Mouse (Mus musculus) olfactory bulb, adult 2 months (tissue): ENCODE results near the gene Ankrd42. TPM values are rescaled to one million over a fixed set of nuclear protein-coding genes. Genes with fewer than 3 reads are reported as not detected.

Source experiments
- H3K27ac ChIP-seq: fragments of 200-500 bp; 2 replicates; pipeline ENCODE4 v1.5.1; 2012; ENCODE audit warnings: low read depth, low read length; ENCODE audit not compliant: insufficient read depth
- H3K4me1 ChIP-seq: fragments of 200-500 bp; 2 replicates; pipeline ENCODE4 v1.6.1; 2012; ENCODE audit warnings: low read length; ENCODE audit not compliant: control insufficient read depth, insufficient read depth
- H3K4me3 ChIP-seq: fragments of 200-500 bp; 2 replicates; pipeline ENCODE4 v1.5.1; 2012; ENCODE audit warnings: mild to moderate bottlenecking, low read depth, low read length, moderate library complexity; ENCODE audit not compliant: insufficient read depth
- CTCF ChIP-seq: fragments of 200-500 bp; IDR thresholded peaks from 2 replicates; pipeline ENCODE4 v1.5.1; 2012; ENCODE audit warnings: low read depth, mild to moderate bottlenecking, low read length, moderate library complexity; ENCODE audit not compliant: insufficient read depth
- POLR2A ChIP-seq: fragments of 200-500 bp; IDR thresholded peaks from 2 replicates; pipeline ENCODE4 v1.6.1; 2012; ENCODE audit warnings: mild to moderate bottlenecking, low read depth, low read length, moderate library complexity; ENCODE audit not compliant: insufficient read depth
- WGBS: fragments of 180-500 bp; shearing (Covaris S2); methylation state at CpG from one replicate; pipeline ENCODE4 v1.1.7; 2018; 5-methylcytosine and 5-hydroxymethylcytosine counted together
- polyA plus RNA-seq: library from polyadenylated mRNA; stranded (reverse); fragments of >200 nt; gene quantifications from 2 replicates; pipeline ENCODE4 v1.2.4, GENCODE M21; 2012; ENCODE audit warnings: low replicate concordance; ENCODE audit not compliant: missing spikeins, insufficient read depth, insufficient read length

Gene Ankrd42
- polyA plus RNA-seq, 1 experiment = not detected

- no peak overlapping the region for H3K4me3 ChIP-seq
- TF ChIP-seq POLR2A = no peak
- TF ChIP-seq CTCF = no peak
- 92% methylated on average over 7 of the region's 7 CpGs for WGBS
These were observed 47.0 kb downstream of the Ankrd42 start for GRCm38 (mm10) chr7:92589986-92590385.

DNA sequence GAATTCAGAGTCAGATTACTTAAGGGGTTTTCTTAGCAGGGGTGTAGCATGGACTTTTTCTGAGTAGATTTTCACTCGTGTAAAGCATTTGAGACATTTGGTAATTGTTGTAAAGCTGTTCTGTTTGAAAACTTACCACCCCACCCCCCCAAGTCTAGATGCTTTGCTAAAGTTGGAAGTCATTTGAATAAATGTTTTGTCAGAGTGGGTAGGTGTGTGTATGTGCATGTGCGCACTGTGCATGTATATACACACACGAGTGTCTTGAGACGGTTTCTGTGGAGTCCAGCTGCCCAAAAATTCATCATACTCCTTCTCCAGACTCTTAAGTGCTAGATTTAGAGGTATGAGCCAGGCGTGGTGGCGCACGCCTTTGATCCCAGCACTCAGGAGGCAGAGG, 53.4 kb downstream of the Ankrd42 start:
- TF ChIP-seq CTCF = no peak
- TF ChIP-seq POLR2A = no peak
- Histone ChIP-seq H3K4me3 (no peak overlapping the region), H3K27ac (no peak overlapping the region), H3K4me1 (no peaks in the 10 kb centered on the region)
- 92% methylated on average over 7 of the region's 7 CpGs for WGBS

More at GRCm38 (mm10) chr7:92589986-92590385, 47.0 kb downstream of the Ankrd42 start:
- Histone ChIP-seq H3K27ac (no peak overlapping the region), H3K4me1 (no peaks in the 10 kb centered on the region)

DNA sequence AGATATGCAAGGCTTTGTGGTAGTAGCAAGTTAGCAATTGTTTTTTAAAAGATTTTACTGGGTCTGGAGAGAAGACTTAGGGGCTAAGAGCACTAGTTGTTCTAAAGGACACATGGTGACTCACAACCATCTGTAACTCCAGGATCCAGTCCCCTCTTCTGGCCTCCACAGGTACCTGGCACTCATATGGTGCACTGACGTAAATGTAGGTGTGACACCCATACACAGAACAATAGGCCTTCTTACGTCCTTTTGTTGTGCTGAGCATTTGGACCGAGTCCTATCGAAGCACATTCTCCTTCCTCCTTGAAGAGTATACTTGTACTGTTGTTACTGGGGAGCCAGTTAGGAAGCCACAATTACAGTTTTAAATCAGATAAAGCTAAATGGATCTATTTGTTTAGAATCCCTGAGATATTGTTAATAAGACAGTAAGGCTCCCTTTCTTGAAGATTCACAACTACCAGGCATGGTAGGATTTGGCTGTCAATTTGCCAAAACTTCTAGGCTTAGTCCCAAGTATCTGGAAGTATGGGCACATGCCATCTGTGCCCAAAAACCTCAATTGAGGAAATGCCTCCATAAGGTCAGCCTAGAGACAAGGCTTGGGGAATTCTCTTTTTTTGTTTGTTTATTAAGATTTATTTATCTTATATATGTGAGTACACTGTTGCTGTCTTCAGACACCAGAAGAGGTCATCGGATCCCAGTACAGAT, 56.3 kb downstream of the Ankrd42 start:
- Histone ChIP-seq H3K4me1 (no peaks in the 10 kb centered on the region), H3K4me3 (no peak overlapping the region), H3K27ac (no peak overlapping the region)
- WGBS = 87% methylated on average over 5 of the region's 5 CpGs
- TF ChIP-seq POLR2A (no peak), CTCF (no peak)

DNA sequence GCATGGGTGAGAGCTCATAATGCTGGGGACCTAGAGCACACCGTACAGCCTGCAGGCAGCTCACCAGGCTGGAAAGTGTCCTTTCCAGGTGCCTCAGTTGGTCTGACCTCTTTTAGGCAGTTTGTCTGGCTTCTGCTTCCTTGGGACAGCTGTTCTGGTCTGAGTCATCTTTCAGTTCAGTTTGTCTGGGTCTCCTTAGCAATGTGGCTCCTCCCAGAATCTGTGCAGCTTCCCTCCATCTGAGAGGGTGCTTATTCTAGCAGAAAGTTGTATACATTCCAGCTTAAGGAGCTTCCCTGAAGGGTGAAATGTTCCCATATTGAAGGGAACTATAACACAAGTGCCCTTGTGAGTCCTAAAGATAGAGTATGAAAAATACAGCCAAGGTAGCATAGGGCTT, 70.2 kb downstream of the Ankrd42 start:
- no peak overlapping the region for H3K4me3 ChIP-seq
- no peaks in the 10 kb centered on the region for H3K4me1 ChIP-seq
- no peak overlapping the region for H3K27ac ChIP-seq
- 92% methylated on average over 1 of the region's 1 CpGs for WGBS
- TF ChIP-seq POLR2A (no peak), CTCF (no peak)

- H3K27ac ChIP-seq = peak within 1 kb of the TSS; percentile 99
- H3K4me1 ChIP-seq = no peaks in the 10 kb centered on the region
- under 1% methylated on average over 60 of the region's 60 CpGs for WGBS
- peak within 1 kb of the TSS; percentile 86 for H3K4me3 ChIP-seq
- TF ChIP-seq POLR2A (peak; percentile 70), CTCF (peak; percentile 45; the same call in 1 of the 2 replicates)
These were observed 75.7 kb downstream of the Ankrd42 start, which contains the start of gene Ccdc90b for GRCm38 (mm10) chr7:92560986-92561876. Ccdc90b (plus strand) TSS chr7:92561149.

DNA sequence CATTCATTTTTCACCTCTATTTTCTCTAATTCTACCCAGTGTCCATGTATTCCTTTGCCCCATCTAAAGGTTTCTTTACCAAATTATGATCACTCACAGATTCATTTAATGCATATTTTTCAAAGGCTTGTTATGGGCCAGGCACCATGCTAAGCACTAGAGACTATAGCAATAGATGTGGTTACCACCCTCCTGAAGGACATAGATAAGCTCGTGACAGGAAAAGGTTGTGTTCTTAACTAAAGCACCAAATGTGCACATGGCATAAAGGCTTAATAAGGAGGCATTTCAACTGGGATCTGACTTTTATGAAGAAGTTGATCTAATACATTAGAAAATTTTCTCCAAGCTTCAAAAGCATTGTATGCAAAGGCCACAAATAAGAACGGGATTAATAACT, 78.2 kb downstream of the Ankrd42 start:
- H3K4me3 ChIP-seq = no peak overlapping the region
- 94% methylated on average over 2 of the region's 2 CpGs for WGBS
- H3K27ac ChIP-seq = no peak overlapping the region
- H3K4me1 ChIP-seq = no peaks in the 10 kb centered on the region
- TF ChIP-seq CTCF (no peak), POLR2A (no peak)

GRCm38 (mm10) chr7:92550990-92551392, 86.0 kb downstream of the Ankrd42 start:
- no peak overlapping the region for H3K27ac ChIP-seq
- no peak for TF ChIP-seq POLR2A
- TF ChIP-seq CTCF = no peak
- H3K4me3 ChIP-seq = no peak overlapping the region
- 41% methylated on average over 4 of the region's 4 CpGs for WGBS
- no peaks in the 10 kb centered on the region for H3K4me1 ChIP-seq

DNA sequence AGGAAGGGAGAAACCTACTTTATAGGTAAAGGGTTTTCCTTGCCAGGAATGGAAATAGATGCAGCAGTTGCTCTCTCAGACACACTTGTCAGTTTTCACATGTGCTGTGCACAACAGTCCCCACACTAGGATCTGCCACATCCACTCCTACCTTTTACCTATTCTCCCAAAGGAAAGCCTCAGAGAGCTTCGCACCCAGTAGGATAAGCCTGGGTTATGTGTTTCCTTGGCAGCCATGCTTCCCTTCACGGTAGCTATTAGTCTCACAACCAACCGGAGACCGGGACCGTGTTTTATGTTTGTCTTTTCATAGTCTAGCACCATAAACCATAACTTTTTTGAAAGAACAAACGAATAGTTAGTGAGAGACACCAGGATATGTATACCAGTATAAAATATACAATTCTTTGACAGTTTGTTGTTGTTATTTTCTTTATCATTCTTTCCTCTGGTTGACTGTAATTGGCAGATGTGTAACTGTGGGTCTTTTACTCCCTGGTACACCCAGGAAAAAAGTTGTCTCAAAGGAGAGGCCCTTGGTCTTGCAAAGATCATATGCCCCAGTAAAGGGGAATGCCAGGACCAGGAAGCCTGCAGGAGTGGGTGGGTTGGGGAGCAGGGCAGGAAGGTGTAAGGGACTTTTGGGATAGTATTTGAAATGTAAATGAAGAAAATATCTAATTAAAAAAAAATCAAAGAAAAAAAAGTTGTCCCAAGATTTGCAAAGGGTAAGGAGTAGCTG, 86.5 kb downstream of the Ankrd42 start:
- H3K27ac ChIP-seq = no peak overlapping the region
- TF ChIP-seq CTCF (no peak), POLR2A (no peak)
- WGBS = 83% methylated on average over 6 of the region's 6 CpGs

More for the DNA sequence above, 86.5 kb downstream of the Ankrd42 start:
- Histone ChIP-seq H3K4me1 (no peaks in the 10 kb centered on the region), H3K4me3 (no peak overlapping the region)
